Mouse (Mus musculus): Measurements from ENCODE around the gene Cyp2f2. TPM values are rescaled to one million over a fixed set of nuclear protein-coding genes. Genes with fewer than 3 reads are reported as not detected.

Gene Cyp2f2
- polyA plus RNA-seq, 1 experiment: 19.2 TPM

GRCm38 (mm10) chr7:27110327-27110726 is 9.4 kb upstream of the Cyp2f2 start:
- H3K4me3 ChIP-seq (ENCODE audit: control insufficient read depth, insufficient read depth, low read length): no peak overlapping the region
- H3K27me3 ChIP-seq (ENCODE audit: control insufficient read depth, insufficient read depth, low read length): no peaks in the 10 kb centered on the region
- no peak overlapping the region for H3K27ac ChIP-seq (ENCODE audit: control insufficient read depth, insufficient read depth, low read length)
- H3K36me3 ChIP-seq (ENCODE audit: control insufficient read depth, insufficient read depth, low read length): no peaks in the 10 kb centered on the region
- DNase-seq: no peak
- H3K4me1 ChIP-seq (replicated peaks; ENCODE audit: control insufficient read depth, insufficient read depth, low read length): no peaks in the 10 kb centered on the region
- TF ChIP-seq CTCF (IDR thresholded peaks at IDR 0.05; ENCODE audit: borderline replicate concordance, control insufficient read depth, extremely low read depth, insufficient read depth, low read length, poor library complexity) (no peak), POLR2A (IDR thresholded peaks at IDR 0.05; ENCODE audit: control insufficient read depth, extremely low read depth, insufficient read depth, low read length, poor library complexity) (no peak)

- TF ChIP-seq CTCF (IDR thresholded peaks at IDR 0.05; ENCODE audit: borderline replicate concordance, control insufficient read depth, extremely low read depth, insufficient read depth, low read length, poor library complexity) (no peak), POLR2A (IDR thresholded peaks at IDR 0.05; ENCODE audit: control insufficient read depth, extremely low read depth, insufficient read depth, low read length, poor library complexity) (no peak)
- Histone ChIP-seq H3K4me3 (ENCODE audit: control insufficient read depth, insufficient read depth, low read length) (no peak overlapping the region), H3K36me3 (ENCODE audit: control insufficient read depth, insufficient read depth, low read length) (no peaks in the 10 kb centered on the region), H3K27me3 (ENCODE audit: control insufficient read depth, insufficient read depth, low read length) (no peaks in the 10 kb centered on the region), H3K27ac (ENCODE audit: control insufficient read depth, insufficient read depth, low read length) (no peak overlapping the region), H3K4me1 (replicated peaks; ENCODE audit: control insufficient read depth, insufficient read depth, low read length) (no peaks in the 10 kb centered on the region)
- 97% methylated on average over 1 of the region's 1 CpGs for WGBS
- DNase-seq: no peak
Measured at GRCm38 (mm10) chr7:27111038-27111437, 8.7 kb upstream of the Cyp2f2 start.

GRCm38 (mm10) chr7:27111987-27112386 is 7.7 kb upstream of the Cyp2f2 start:
- WGBS: 80% methylated on average over 3 of the region's 3 CpGs
- no peaks in the 10 kb centered on the region for H3K4me1 ChIP-seq (replicated peaks; ENCODE audit: control insufficient read depth, insufficient read depth, low read length)
- no peaks in the 10 kb centered on the region for H3K36me3 ChIP-seq (ENCODE audit: control insufficient read depth, insufficient read depth, low read length)
- no peak overlapping the region for H3K27ac ChIP-seq (ENCODE audit: control insufficient read depth, insufficient read depth, low read length)
- TF ChIP-seq POLR2A (IDR thresholded peaks at IDR 0.05; ENCODE audit: control insufficient read depth, extremely low read depth, insufficient read depth, low read length, poor library complexity) (no peak), CTCF (IDR thresholded peaks at IDR 0.05; ENCODE audit: borderline replicate concordance, control insufficient read depth, extremely low read depth, insufficient read depth, low read length, poor library complexity) (no peak)
- H3K4me3 ChIP-seq (ENCODE audit: control insufficient read depth, insufficient read depth, low read length): no peak overlapping the region
- no peak for DNase-seq
- H3K27me3 ChIP-seq (ENCODE audit: control insufficient read depth, insufficient read depth, low read length): no peaks in the 10 kb centered on the region

- Histone ChIP-seq H3K27me3 (ENCODE audit: control insufficient read depth, insufficient read depth, low read length) (no peaks in the 10 kb centered on the region), H3K4me3 (ENCODE audit: control insufficient read depth, insufficient read depth, low read length) (no peak overlapping the region), H3K36me3 (ENCODE audit: control insufficient read depth, insufficient read depth, low read length) (no peaks in the 10 kb centered on the region), H3K4me1 (replicated peaks; ENCODE audit: control insufficient read depth, insufficient read depth, low read length) (no peaks in the 10 kb centered on the region), H3K27ac (ENCODE audit: control insufficient read depth, insufficient read depth, low read length) (no peak overlapping the region)
- WGBS: 44% methylated on average over 4 of the region's 4 CpGs
- no peak for TF ChIP-seq POLR2A (IDR thresholded peaks at IDR 0.05; ENCODE audit: control insufficient read depth, extremely low read depth, insufficient read depth, low read length, poor library complexity)
- TF ChIP-seq CTCF (IDR thresholded peaks at IDR 0.05; ENCODE audit: borderline replicate concordance, control insufficient read depth, extremely low read depth, insufficient read depth, low read length, poor library complexity): no peak
- no peak for DNase-seq
Measured at GRCm38 (mm10) chr7:27118033-27118511, 1.6 kb upstream of the Cyp2f2 start.

- Histone ChIP-seq H3K4me1 (replicated peaks; ENCODE audit: control insufficient read depth, insufficient read depth, low read length) (no peaks in the 10 kb centered on the region), H3K4me3 (ENCODE audit: control insufficient read depth, insufficient read depth, low read length) (no peak overlapping the region), H3K36me3 (ENCODE audit: control insufficient read depth, insufficient read depth, low read length) (no peaks in the 10 kb centered on the region), H3K27me3 (ENCODE audit: control insufficient read depth, insufficient read depth, low read length) (no peaks in the 10 kb centered on the region), H3K27ac (ENCODE audit: control insufficient read depth, insufficient read depth, low read length) (no peak overlapping the region)
- whole genome bisulfite sequencing: 82% methylated on average over 5 of the region's 5 CpGs
- DNase-seq: no peak
- TF ChIP-seq POLR2A (IDR thresholded peaks at IDR 0.05; ENCODE audit: control insufficient read depth, extremely low read depth, insufficient read depth, low read length, poor library complexity) (no peak), CTCF (IDR thresholded peaks at IDR 0.05; ENCODE audit: borderline replicate concordance, control insufficient read depth, extremely low read depth, insufficient read depth, low read length, poor library complexity) (no peak)
Measured at GRCm38 (mm10) chr7:27124305-27124832, 4.7 kb downstream of the Cyp2f2 start.

GRCm38 (mm10) chr7:27124969-27125368 is 5.3 kb downstream of the Cyp2f2 start:
- WGBS: 95% methylated on average over 4 of the region's 4 CpGs
- H3K36me3 ChIP-seq (ENCODE audit: control insufficient read depth, insufficient read depth, low read length): no peaks in the 10 kb centered on the region
- no peak overlapping the region for H3K27ac ChIP-seq (ENCODE audit: control insufficient read depth, insufficient read depth, low read length)
- DNase-seq: no peak
- no peak overlapping the region for H3K4me3 ChIP-seq (ENCODE audit: control insufficient read depth, insufficient read depth, low read length)
- TF ChIP-seq CTCF (IDR thresholded peaks at IDR 0.05; ENCODE audit: borderline replicate concordance, control insufficient read depth, extremely low read depth, insufficient read depth, low read length, poor library complexity) (no peak), POLR2A (IDR thresholded peaks at IDR 0.05; ENCODE audit: control insufficient read depth, extremely low read depth, insufficient read depth, low read length, poor library complexity) (no peak)
- no peaks in the 10 kb centered on the region for H3K27me3 ChIP-seq (ENCODE audit: control insufficient read depth, insufficient read depth, low read length)
- no peaks in the 10 kb centered on the region for H3K4me1 ChIP-seq (replicated peaks; ENCODE audit: control insufficient read depth, insufficient read depth, low read length)

- no peaks in the 10 kb centered on the region for H3K4me1 ChIP-seq (replicated peaks; ENCODE audit: control insufficient read depth, insufficient read depth, low read length)
- H3K36me3 ChIP-seq (ENCODE audit: control insufficient read depth, insufficient read depth, low read length): no peaks in the 10 kb centered on the region
- H3K4me3 ChIP-seq (ENCODE audit: control insufficient read depth, insufficient read depth, low read length): no peak overlapping the region
- H3K27me3 ChIP-seq (ENCODE audit: control insufficient read depth, insufficient read depth, low read length): no peaks in the 10 kb centered on the region
- 44% methylated on average over 3 of the region's 3 CpGs for WGBS
- DNase-seq: peak; percentile 14
- no peak overlapping the region for H3K27ac ChIP-seq (ENCODE audit: control insufficient read depth, insufficient read depth, low read length)
- TF ChIP-seq CTCF (IDR thresholded peaks at IDR 0.05; ENCODE audit: borderline replicate concordance, control insufficient read depth, extremely low read depth, insufficient read depth, low read length, poor library complexity) (no peak), POLR2A (IDR thresholded peaks at IDR 0.05; ENCODE audit: control insufficient read depth, extremely low read depth, insufficient read depth, low read length, poor library complexity) (no peak)
Measured at GRCm38 (mm10) chr7:27128162-27128561, 8.5 kb downstream of the Cyp2f2 start.
